Mouse (Mus musculus) megakaryocyte, embryonic 14.5 days (primary cell): ENCODE results near the gene Cd101.

ENCODE experiments used
- FLI1 ChIP-seq: IDR thresholded peaks from 2 replicates; pipeline ENCODE4 v1.6.1; 2012; ENCODE audit warnings: low read length, inconsistent platforms, mixed read lengths
- GATA1 ChIP-seq: IDR thresholded peaks from 3 replicates; pipeline ENCODE4 v1.6.1; 2012; ENCODE audit warnings: mixed read lengths, low read length, inconsistent platforms, borderline replicate concordance

GRCm38 (mm10) chr3:100994252-100994651 is 35.1 kb downstream of the Cd101 start:
- TF ChIP-seq GATA1 (no peak), FLI1 (no peak)
